Mouse (Mus musculus): Measurements from ENCODE around the gene Trip4.

Trip4 gene

GRCm38 (mm10) chr9:65908394-65909300 is at the start of gene Trip4, which contains the start of gene Csnk1g1:
Trip4 (minus strand) TSS chr9:65908794.
Csnk1g1 (plus strand) TSS chr9:65908924.
- in situ Hi-C loops (cut with MboI; ENCODE audit: low pct_unique_long_range_greater_than_20kb in 1 of 2, low sequenced_read_pairs in 2 of 2, unreplicated experiment in 1 of 2), result no loop called here

GRCm38 (mm10) chr9:65951082-65951587 is 42.5 kb upstream of the Trip4 start:
- in situ Hi-C loops (cut with MboI; ENCODE audit: low pct_unique_long_range_greater_than_20kb in 1 of 2, low sequenced_read_pairs in 2 of 2, unreplicated experiment in 1 of 2), result no loop called here

- in situ Hi-C loops (cut with MboI; ENCODE audit: low pct_unique_long_range_greater_than_20kb in 1 of 2, low sequenced_read_pairs in 2 of 2, unreplicated experiment in 1 of 2), result no loop called here
These were observed 29.0 kb upstream of the Trip4 start for GRCm38 (mm10) chr9:65937566-65937965.

GRCm38 (mm10) chr9:65929826-65930225 is 21.2 kb upstream of the Trip4 start:
- in situ Hi-C loops (cut with MboI; ENCODE audit: low pct_unique_long_range_greater_than_20kb in 1 of 2, low sequenced_read_pairs in 2 of 2, unreplicated experiment in 1 of 2), result no loop called here

- in situ Hi-C loops (cut with MboI; ENCODE audit: low pct_unique_long_range_greater_than_20kb in 1 of 2, low sequenced_read_pairs in 2 of 2, unreplicated experiment in 1 of 2), result no loop called here
These were observed 19.9 kb upstream of the Trip4 start for GRCm38 (mm10) chr9:65928456-65928855.

GRCm38 (mm10) chr9:65917015-65917414 is 8.4 kb upstream of the Trip4 start:
- in situ Hi-C loops (cut with MboI; ENCODE audit: low pct_unique_long_range_greater_than_20kb in 1 of 2, low sequenced_read_pairs in 2 of 2, unreplicated experiment in 1 of 2), result no loop called here

GRCm38 (mm10) chr9:65913976-65914375 is 5.4 kb upstream of the Trip4 start:
- in situ Hi-C loops (cut with MboI; ENCODE audit: low pct_unique_long_range_greater_than_20kb in 1 of 2, low sequenced_read_pairs in 2 of 2, unreplicated experiment in 1 of 2), result no loop called here

GRCm38 (mm10) chr9:65909837-65910236 is 1.2 kb upstream of the Trip4 start:
- in situ Hi-C loops (cut with MboI; ENCODE audit: low pct_unique_long_range_greater_than_20kb in 1 of 2, low sequenced_read_pairs in 2 of 2, unreplicated experiment in 1 of 2), result no loop called here

- in situ Hi-C loops (cut with MboI; ENCODE audit: low pct_unique_long_range_greater_than_20kb in 1 of 2, low sequenced_read_pairs in 2 of 2, unreplicated experiment in 1 of 2), result no loop called here
These were observed 757 bp upstream of the Trip4 start for GRCm38 (mm10) chr9:65909301-65909801.

- in situ Hi-C loops (cut with MboI; ENCODE audit: low pct_unique_long_range_greater_than_20kb in 1 of 2, low sequenced_read_pairs in 2 of 2, unreplicated experiment in 1 of 2), result no loop called here
These were observed 5.2 kb downstream of the Trip4 start for GRCm38 (mm10) chr9:65903419-65903818.

- in situ Hi-C loops (cut with MboI; ENCODE audit: low pct_unique_long_range_greater_than_20kb in 1 of 2, low sequenced_read_pairs in 2 of 2, unreplicated experiment in 1 of 2), result no loop called here
These were observed 5.7 kb downstream of the Trip4 start for GRCm38 (mm10) chr9:65902879-65903278.

GRCm38 (mm10) chr9:65896977-65897376 is 11.6 kb downstream of the Trip4 start:
- in situ Hi-C loops (cut with MboI; ENCODE audit: low pct_unique_long_range_greater_than_20kb in 1 of 2, low sequenced_read_pairs in 2 of 2, unreplicated experiment in 1 of 2), result no loop called here

- in situ Hi-C loops (cut with MboI; ENCODE audit: low pct_unique_long_range_greater_than_20kb in 1 of 2, low sequenced_read_pairs in 2 of 2, unreplicated experiment in 1 of 2), result no loop called here
These were observed 17.5 kb downstream of the Trip4 start for GRCm38 (mm10) chr9:65891126-65891525.

GRCm38 (mm10) chr9:65890143-65890628 is 18.4 kb downstream of the Trip4 start, which contains the start of gene Pclaf:
Pclaf (plus strand) TSS chr9:65890237.
- in situ Hi-C loops (cut with MboI; ENCODE audit: low pct_unique_long_range_greater_than_20kb in 1 of 2, low sequenced_read_pairs in 2 of 2, unreplicated experiment in 1 of 2), result no loop called here

- in situ Hi-C loops (cut with MboI; ENCODE audit: low pct_unique_long_range_greater_than_20kb in 1 of 2, low sequenced_read_pairs in 2 of 2, unreplicated experiment in 1 of 2), result no loop called here
These were observed 23.9 kb downstream of the Trip4 start for GRCm38 (mm10) chr9:65884564-65885315.

GRCm38 (mm10) chr9:65859656-65860055 is 48.9 kb downstream of the Trip4 start:
- in situ Hi-C loops (cut with MboI; ENCODE audit: low pct_unique_long_range_greater_than_20kb in 1 of 2, low sequenced_read_pairs in 2 of 2, unreplicated experiment in 1 of 2), result loop anchor here (10.0 kb wide), 1 partner anchor 255 kb away; no protein-coding TSS in a partner anchor

- in situ Hi-C loops (cut with MboI; ENCODE audit: low pct_unique_long_range_greater_than_20kb in 1 of 2, low sequenced_read_pairs in 2 of 2, unreplicated experiment in 1 of 2), result loop anchor here (10.0 kb wide), 1 partner anchor 245 kb away; no protein-coding TSS in a partner anchor
These were observed 58.4 kb downstream of the Trip4 start for GRCm38 (mm10) chr9:65850203-65850602.

GRCm38 (mm10) chr9:65848154-65848553 is 60.4 kb downstream of the Trip4 start:
- in situ Hi-C loops (cut with MboI; ENCODE audit: low pct_unique_long_range_greater_than_20kb in 1 of 2, low sequenced_read_pairs in 2 of 2, unreplicated experiment in 1 of 2), result no loop called here

All from mouse embryonic stem cell (cell line).